Mouse (Mus musculus): ENCODE measurements at regions not wholly inside any gene's neighbourhood (a gene's known extent, or its start where the extent isn't known, plus 50 kb on each side); places are given as distances from the start of the nearest gene placed in this dataset.

- TF ChIP-seq MYOG (IDR thresholded peaks at IDR 0.05; ENCODE audit: control insufficient read depth in 1 of 3, insufficient read depth in 1 of 3, insufficient read length in 2 of 3, low read depth in 2 of 3) (no peak), MAX (IDR thresholded peaks at IDR 0.05; ENCODE audit: low read depth) (no peak), POLR2A (IDR thresholded peaks at IDR 0.05; ENCODE audit: insufficient read length, low read depth) (no peak), TCF12 (IDR thresholded peaks at IDR 0.05; ENCODE audit: insufficient read depth, poor library complexity, severe bottlenecking) (no peak), POLR2AphosphoS2 (IDR thresholded peaks at IDR 0.05; ENCODE audit: insufficient read length, low read depth) (no peak), USF1 (IDR thresholded peaks at IDR 0.05; ENCODE audit: low read depth) (no peak), CEBPB (IDR thresholded peaks at IDR 0.05; ENCODE audit: insufficient read depth, poor library complexity, severe bottlenecking) (no peak), E2F4 (IDR thresholded peaks at IDR 0.05; ENCODE audit: insufficient read depth) (no peak)
Observed at GRCm38 (mm10) chr3:39082678-39083270, 196.0 kb downstream of the Fat4 start.

All from myocyte (in vitro differentiated cells).